Mouse (Mus musculus) kidney, adult 2 months (tissue): Measurements from ENCODE around the gene Zfpm1. TPM values are rescaled to one million over a fixed set of nuclear protein-coding genes. Genes with fewer than 3 reads are reported as not detected.
"Not testable (repeated sequence)": the region's sequence is repeated elsewhere in the genome, so short reads cannot be mapped to it uniquely, and the experiment has no call there.

Source experiments
- DNase-seq: peaks from one replicate; pipeline ENCODE4 v3.0.0; 2021
- H3K27ac ChIP-seq: fragments of 200-500 bp; 2 replicates; pipeline ENCODE4 v1.5.1; 2012; ENCODE audit warnings: low read depth, low read length, control low read depth, inconsistent platforms; ENCODE audit not compliant: insufficient read depth
- H3K27me3 ChIP-seq: fragments of 200-500 bp; replicated peaks from 2 replicates; pipeline ENCODE4 v1.6.1; 2012; ENCODE audit warnings: mild to moderate bottlenecking, moderate library complexity, low read length, inconsistent platforms; ENCODE audit not compliant: control insufficient read depth, insufficient read depth
- H3K36me3 ChIP-seq: fragments of 200-500 bp; 2 replicates; pipeline ENCODE4 v1.6.1; 2012; ENCODE audit warnings: mild to moderate bottlenecking, moderate library complexity, low read length, inconsistent platforms; ENCODE audit not compliant: control insufficient read depth, insufficient read depth
- H3K4me1 ChIP-seq: fragments of 200-500 bp; 2 replicates; pipeline ENCODE4 v1.6.1; 2011; ENCODE audit warnings: low read length; ENCODE audit not compliant: control insufficient read depth, insufficient read depth
- H3K4me3 ChIP-seq: fragments of 200-500 bp; 2 replicates; pipeline ENCODE4 v1.5.1; 2011; ENCODE audit warnings: mild to moderate bottlenecking, low read depth, low read length, control low read depth; ENCODE audit not compliant: insufficient read depth
- CTCF ChIP-seq: fragments of 200-500 bp; conservative IDR thresholded peaks from 2 replicates; pipeline ENCODE4 v1.5.1; 2011; ENCODE audit warnings: low read depth, mild to moderate bottlenecking, control low read depth, low read length, moderate library complexity, mixed read lengths; ENCODE audit not compliant: insufficient read depth, insufficient read length
- POLR2A ChIP-seq: fragments of 200-500 bp; IDR thresholded peaks from one replicate; pipeline ENCODE4 v1.6.1; 2011; ENCODE audit warnings: low read depth, low read length, control low read depth
- WGBS: fragments of 180-500 bp; shearing (Covaris S2); methylation state at CpG from one replicate; pipeline ENCODE4 v1.1.7; 2018; 5-methylcytosine and 5-hydroxymethylcytosine counted together
- polyA plus RNA-seq: library from polyadenylated mRNA; depleted of rRNA; stranded (reverse); fragments of >200 nt; gene quantifications from 2 replicates; pipeline ENCODE4 v1.2.3, GENCODE M21; 2012

The Zfpm1 gene
- polyA plus RNA-seq, 1 experiment = 9.7 TPM

- H3K4me1 ChIP-seq = no peaks in the 10 kb centered on the region
- TF ChIP-seq POLR2A = no peak
- no peak for TF ChIP-seq CTCF
- no peak overlapping the region for H3K27ac ChIP-seq
- H3K27me3 ChIP-seq = no peaks in the 10 kb centered on the region
- no peak overlapping the region for H3K4me3 ChIP-seq
- no peak for DNase-seq
- H3K36me3 ChIP-seq = no peaks in the 10 kb centered on the region
- 48% methylated on average over 3 of the region's 3 CpGs for WGBS
Measured at GRCm38 (mm10) chr8:122320541-122320940, 38.6 kb downstream of the Zfpm1 start.

- Histone ChIP-seq H3K4me3 (no peak overlapping the region), H3K4me1 (no peaks in the 10 kb centered on the region), H3K27ac (no peak overlapping the region), H3K36me3 (no peaks in the 10 kb centered on the region), H3K27me3 (no peaks in the 10 kb centered on the region)
- WGBS = 80% methylated on average over 10 of the region's 10 CpGs
- DNase-seq = no peak
- TF ChIP-seq CTCF (no peak), POLR2A (no peak)
Measured at GRCm38 (mm10) chr8:122321455-122321921, 39.5 kb downstream of the Zfpm1 start.

- DNase-seq = no peak
- no peak for TF ChIP-seq CTCF
- TF ChIP-seq POLR2A = no peak
- Histone ChIP-seq H3K4me3 (no peak overlapping the region), H3K4me1 (no peaks in the 10 kb centered on the region), H3K27me3 (no peaks in the 10 kb centered on the region), H3K27ac (no peak overlapping the region), H3K36me3 (no peaks in the 10 kb centered on the region)
- WGBS = 93% methylated on average over 7 of the region's 7 CpGs
Measured at GRCm38 (mm10) chr8:122322126-122322525, 40.2 kb downstream of the Zfpm1 start.

- Histone ChIP-seq H3K27ac (no peak overlapping the region), H3K27me3 (no peaks in the 10 kb centered on the region), H3K4me1 (no peaks in the 10 kb centered on the region), H3K36me3 (no peaks in the 10 kb centered on the region), H3K4me3 (no peak overlapping the region)
- TF ChIP-seq CTCF (no peak), POLR2A (no peak)
- DNase-seq = no peak
- WGBS = 52% methylated on average over 11 of the region's 11 CpGs
Measured at GRCm38 (mm10) chr8:122322792-122323191, 40.9 kb downstream of the Zfpm1 start.

GRCm38 (mm10) chr8:122323951-122324402 is 42.0 kb downstream of the Zfpm1 start:
- DNase-seq = peak; percentile 26
- H3K27me3 ChIP-seq, H3K4me1 ChIP-seq, H3K27ac ChIP-seq, H3K4me3 ChIP-seq, H3K36me3 ChIP-seq: not testable (repeated sequence)
- WGBS = 16% methylated on average over 13 of the region's 13 CpGs

GRCm38 (mm10) chr8:122325196-122325595 is 43.3 kb downstream of the Zfpm1 start:
- TF ChIP-seq CTCF (no peak), POLR2A (no peak)
- no peaks in the 10 kb centered on the region for H3K36me3 ChIP-seq
- no peaks in the 10 kb centered on the region for H3K4me1 ChIP-seq
- no peak for DNase-seq
- H3K27me3 ChIP-seq = no peaks in the 10 kb centered on the region
- 58% methylated on average over 2 of the region's 2 CpGs for WGBS
- H3K4me3 ChIP-seq = no peak overlapping the region
- H3K27ac ChIP-seq = no peak overlapping the region

- TF ChIP-seq POLR2A (no peak), CTCF (no peak)
- whole genome bisulfite sequencing = 87% methylated on average over 14 of the region's 14 CpGs
- Histone ChIP-seq H3K27ac (no peak overlapping the region), H3K27me3 (no peaks in the 10 kb centered on the region), H3K4me3 (no peak overlapping the region), H3K36me3 (no peaks in the 10 kb centered on the region), H3K4me1 (no peaks in the 10 kb centered on the region)
- DNase-seq = no peak
Measured at GRCm38 (mm10) chr8:122326114-122326542, 44.2 kb downstream of the Zfpm1 start.

GRCm38 (mm10) chr8:122329072-122329471 is 47.1 kb downstream of the Zfpm1 start:
- H3K27ac ChIP-seq = no peak overlapping the region
- no peak for DNase-seq
- TF ChIP-seq CTCF = no peak
- TF ChIP-seq POLR2A = no peak
- H3K4me1 ChIP-seq = no peaks in the 10 kb centered on the region
- no peaks in the 10 kb centered on the region for H3K36me3 ChIP-seq
- WGBS = 88% methylated on average over 8 of the region's 8 CpGs
- H3K27me3 ChIP-seq = no peaks in the 10 kb centered on the region
- no peak overlapping the region for H3K4me3 ChIP-seq
